Mouse (Mus musculus): Measurements from ENCODE around the gene Slc22a3.
A peak's percentile ranks its signal among the peaks of the same experiment; 100 is the strongest.

Slc22a3 gene

DNA sequence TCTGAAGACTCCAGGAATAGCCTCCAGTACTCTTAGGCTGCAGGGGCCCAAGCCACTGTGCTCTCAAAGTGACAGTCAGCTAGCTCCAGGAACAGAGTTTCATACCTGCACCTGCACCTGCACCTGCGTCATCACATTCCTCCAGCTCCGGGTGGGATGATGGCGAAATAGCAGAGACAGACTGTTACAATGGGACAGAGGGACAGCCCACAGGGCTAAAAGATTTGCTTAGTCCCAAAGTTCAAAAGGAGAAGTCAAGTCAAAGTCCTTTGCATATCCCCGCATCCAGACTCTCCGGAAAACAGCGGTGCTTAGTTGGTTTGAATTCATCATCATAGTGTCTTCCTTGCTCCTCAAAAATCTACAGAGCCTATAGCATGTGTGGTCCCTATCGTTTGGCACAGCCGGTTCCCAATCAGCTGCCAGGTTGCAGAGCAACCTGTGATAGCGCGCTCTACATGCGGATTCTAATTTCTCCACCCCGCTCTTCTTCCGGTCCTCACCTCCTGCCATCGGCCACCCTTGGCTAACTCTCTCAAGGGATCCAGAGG is at the start of gene Slc22a3:
Slc22a3 (minus strand) TSS at position 51 of the 551 bp plus-strand sequence.
- no peak for DNase-seq

DNA sequence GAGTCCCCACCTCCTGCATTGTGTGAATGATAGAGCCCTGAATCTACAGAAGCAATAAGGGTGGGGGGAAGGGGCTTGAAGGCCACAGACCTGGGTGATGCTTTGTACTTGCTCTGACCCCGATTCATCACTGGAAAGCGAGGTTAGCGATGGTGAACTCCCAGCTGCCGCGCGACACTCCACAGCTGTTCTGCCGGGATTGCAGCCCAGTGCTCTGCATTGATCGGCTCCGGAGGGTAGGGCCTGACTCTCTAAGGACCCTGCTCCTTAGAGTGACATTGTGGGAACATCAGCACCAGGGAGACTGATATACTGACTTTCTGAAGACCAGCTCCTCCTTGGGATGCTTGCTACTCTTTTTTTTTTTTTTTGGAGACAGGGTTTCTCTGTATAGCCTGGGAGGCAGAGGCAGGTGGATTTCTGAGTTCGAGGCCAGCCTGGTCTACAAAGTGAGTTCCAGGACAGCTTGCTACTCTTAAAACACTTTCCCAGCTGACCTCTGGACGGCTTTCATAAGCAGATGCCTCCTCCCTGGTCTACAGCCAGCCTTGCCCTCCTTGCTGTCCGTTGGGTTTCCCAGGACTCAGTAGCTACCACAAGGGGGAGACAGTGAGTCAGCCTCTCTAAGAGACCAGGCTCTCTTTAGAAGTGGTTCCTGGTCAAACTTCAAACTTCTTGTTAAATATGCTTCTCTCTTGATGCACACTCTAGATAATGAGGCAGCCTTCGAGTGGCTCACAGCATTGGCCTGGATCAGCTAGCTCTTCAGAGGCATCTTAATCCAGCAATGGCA is 27.0 kb upstream of the Slc22a3 start:
- DNase-seq = peak; percentile 61

DNA sequence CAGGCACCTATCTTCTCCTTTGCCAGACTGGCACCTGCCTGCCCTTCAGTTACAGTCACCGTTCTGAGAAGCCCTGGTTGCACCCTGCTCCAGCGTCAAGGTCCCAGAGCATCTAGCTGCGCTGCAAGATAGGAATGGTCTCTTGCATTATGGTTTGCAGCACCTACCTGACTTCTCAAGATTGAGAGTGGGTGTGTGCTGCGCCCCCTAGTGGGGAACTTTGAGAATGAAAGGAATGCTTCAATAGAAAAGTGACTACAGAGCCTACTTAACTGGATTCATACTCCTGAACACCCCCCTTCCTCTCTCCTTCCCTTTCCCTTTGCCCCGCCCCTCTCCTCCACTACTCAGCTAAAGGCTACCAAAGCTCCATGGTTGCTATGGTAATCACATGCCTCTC is 24.6 kb upstream of the Slc22a3 start:
- DNase-seq = peak; percentile 22

DNA sequence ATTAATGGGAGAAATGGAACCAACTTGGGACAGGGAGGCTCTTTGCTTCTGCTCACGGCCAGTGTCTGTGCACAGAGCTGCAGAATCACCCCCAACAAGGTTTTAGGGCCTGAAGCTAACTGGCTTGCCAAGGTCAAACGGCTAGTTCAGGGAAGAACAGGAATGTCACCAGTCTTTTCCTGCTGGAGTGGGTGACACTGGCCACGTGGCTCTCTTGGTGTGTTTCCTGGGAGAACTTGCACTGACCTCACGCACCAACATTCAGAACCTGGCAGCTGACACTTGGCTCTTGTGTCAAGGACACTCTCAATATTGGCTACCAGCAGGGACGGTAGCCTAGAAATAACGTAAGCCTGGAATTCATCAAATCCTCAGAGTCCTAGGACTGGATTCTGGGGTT is 22.6 kb upstream of the Slc22a3 start:
- no peak for DNase-seq

DNA sequence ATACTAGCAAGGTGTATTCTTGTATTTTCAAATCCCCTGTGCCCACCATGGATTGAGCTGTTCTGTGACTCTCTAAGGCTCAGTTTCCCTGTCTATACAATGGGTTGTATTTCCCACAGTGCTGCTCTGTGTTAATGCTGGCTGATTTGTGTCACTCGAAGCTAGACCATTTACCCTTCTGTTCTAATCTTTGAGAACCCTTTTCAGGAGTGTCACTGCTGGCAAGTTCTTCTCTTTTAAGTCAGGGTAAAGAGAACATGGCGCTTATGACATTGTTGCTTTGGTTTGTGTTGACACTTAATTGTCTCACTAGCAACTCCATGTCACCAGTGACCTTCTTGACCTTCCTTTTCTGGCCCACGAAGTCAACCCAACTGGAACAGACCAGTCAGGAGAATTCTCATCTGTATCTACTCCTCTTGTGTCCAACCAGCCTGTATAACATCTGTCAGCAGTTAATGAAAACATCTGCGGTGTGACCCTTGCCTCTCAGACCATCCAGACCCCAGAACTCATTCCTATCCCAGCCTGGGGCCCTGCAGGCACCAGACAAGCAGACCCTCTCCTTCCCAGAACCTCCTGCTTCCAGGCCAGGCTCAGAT is 22.0 kb upstream of the Slc22a3 start:
- DNase-seq = no peak

DNA sequence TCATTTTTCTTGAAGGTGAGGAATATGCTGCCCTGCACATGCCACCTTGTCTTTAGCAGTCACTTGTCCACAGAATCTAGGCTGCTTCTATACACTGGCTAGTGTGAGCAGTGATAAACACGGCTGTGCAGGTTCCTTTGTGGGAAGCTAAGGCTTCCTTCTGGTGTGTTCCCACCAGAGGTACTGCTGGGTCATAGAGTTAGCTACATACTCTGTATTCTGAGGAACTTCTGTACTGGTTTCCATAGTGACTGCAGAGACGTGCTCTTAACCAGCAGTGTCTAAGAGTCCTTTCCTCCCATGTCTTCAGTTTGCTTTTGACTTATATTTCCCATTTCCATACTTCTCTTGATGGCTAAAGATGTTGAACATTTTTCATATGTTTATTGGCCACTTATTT is 11.6 kb upstream of the Slc22a3 start:
- DNase-seq = no peak

DNA sequence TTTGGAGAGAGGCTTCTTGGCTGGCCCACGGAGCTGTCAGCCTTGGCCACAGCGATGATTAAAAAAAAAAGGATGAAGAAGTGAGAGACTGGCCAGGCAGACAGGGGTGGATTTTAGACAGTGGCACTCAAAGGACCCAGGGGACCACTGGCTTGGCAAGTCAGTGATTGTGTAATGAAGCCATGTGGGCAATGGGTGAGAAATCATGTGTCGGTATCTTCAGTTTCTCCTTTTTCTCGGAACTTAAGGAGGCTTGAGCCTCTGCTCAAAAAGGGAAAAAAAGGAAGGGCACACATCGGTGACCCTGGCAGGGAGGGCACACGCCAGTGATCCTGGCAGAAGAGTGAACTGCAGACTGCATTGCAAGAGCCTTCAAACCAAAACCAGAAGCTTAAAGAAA is 10.7 kb upstream of the Slc22a3 start:
- no peak for DNase-seq

DNA sequence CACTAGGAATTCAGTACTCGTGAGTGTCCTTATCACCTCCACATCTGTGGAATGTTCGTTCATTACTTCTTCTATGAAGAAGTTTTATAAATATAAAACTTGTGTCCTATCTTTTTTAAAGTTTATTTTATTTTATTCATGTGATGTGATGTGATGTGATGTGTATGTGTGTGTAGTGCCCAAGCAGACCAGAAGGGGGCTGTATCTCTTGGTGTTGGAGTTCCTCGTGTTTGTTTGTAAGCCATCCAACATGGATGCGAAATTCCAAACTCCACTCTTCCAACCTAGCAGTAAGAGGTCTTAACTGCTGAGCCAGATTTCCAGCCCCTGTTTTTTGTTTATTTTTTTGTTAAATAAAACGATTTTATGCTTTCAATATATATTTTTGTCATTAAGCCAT is 6.5 kb upstream of the Slc22a3 start:
- no peak for DNase-seq

DNA sequence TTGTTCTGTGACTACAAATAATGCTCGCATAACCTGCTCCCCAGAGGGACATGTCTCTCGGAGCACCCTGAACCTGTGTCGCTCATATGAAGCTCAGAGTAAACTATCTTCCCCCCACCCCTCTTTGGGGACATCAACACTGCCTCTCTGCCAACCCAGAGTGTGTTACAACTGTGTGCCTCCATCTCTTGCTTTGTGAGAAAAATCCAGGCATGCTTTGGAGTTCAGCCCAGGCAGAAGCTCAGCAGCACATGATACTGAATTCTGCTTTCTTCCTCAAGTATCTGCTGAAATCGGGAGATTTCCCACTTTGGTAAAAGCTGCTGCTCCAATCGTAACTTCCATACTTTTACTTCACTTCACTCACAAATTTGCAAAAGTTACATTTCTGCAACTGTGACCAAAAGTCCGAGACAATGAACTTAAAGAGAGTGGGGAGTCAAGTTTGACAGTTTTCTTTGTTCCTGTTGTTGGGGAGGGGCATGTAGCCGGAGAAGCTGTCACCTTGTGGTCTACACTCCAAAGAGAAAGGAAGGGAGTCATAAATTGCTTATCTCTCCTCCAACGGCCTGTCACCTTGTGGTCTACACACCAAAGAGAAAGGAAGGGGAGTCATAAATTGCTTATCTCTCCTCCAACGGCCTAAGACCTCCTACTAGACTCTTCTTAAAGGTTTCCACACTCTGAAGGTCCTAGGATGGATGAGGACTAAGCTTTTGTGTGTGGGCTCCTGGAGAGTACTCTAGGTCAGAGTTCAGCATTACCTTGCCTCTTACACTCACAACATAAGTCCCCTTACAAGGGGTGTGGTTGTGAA is 5.8 kb upstream of the Slc22a3 start:
- DNase-seq = no peak

DNA sequence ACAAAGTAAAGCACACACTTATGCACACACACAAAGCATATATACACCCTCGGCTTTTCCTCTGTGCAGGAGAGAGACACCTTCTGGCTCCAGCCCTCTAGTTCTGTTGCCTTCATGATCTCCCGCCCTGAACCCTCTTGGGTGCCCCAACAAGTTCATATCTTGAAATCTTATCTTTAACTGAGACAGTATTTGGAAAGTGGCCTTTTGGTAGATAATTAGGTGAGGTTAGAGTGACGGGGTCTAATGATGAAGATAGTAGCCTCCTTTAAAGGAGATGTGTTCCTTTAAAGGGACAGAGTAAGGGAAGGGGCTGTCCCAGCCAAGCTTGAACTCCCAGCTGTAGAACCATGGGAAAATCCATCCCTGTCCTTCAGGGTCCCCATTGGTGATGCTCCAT is 3.7 kb upstream of the Slc22a3 start:
- no peak for DNase-seq

DNA sequence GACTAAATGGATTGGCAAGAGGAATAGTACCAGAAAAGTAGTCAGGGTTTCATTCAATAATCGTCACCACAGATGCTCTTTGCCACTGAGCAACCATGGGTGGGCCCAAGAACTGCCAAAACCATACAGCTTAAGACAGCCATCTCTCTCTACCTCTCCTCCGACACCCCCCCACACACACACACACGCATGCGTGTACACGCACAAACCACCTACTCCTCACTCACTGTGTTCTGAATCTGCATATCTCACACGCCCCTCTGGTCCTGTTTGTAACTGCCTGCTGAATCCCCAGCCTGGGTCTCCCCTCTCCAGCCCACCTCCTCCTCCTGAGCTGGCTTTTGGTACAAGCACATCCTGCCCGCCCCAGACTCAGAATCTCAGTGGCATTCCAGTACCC is 872 bp upstream of the Slc22a3 start:
- no peak for DNase-seq

DNA sequence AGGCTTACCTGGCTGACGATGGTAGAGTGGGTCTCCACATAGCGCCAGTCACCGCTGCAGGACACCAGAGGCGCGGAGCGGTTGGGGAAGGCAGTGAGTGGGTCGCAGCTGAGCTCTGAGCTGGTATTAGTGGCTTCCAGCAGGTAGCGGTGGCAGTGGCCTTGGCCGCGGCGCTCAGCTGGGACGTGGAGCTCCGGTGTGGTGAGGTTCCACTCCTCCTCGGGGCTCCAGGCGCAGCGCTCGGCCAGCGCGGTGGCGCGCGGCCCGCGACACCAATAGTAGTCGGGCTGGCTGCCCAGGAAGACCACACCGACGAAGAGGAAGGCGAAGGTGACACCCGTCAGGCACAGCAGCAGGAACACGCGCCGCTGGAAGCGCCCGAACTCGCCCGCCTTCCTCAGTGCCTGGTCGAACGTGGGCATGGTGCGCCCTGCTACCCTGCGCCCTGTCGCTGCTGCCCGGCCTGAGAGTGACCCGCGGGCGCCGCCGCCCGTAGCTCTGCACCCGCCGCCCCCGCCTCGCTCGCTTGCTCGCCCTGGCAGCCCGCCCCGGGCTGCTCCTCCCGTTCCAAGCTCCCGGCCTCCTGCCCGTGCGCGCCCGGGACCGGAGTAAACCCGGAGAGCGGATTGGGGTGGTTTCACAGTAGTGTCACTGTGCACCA is 471 bp downstream of the Slc22a3 start:
- DNase-seq = no peak

DNA sequence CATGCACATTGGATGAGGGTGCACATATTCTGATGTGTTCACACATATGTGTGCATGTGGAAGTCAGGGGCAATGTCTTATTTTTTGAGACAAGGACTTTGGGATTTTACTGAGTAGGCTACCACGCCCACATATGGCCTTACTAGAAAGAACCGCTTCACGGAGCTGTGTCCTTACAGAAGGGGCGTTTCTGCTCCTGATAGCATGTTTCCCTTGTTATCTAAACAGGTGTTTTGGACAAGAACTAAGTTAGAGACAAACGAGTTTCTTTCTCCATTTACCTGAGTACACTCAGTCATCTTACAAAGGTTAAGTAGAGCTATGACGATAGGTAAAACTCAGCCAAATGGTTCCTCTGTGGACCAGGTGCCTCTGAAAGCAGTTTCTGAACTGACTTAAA is 1.8 kb downstream of the Slc22a3 start:
- no peak for DNase-seq

DNA sequence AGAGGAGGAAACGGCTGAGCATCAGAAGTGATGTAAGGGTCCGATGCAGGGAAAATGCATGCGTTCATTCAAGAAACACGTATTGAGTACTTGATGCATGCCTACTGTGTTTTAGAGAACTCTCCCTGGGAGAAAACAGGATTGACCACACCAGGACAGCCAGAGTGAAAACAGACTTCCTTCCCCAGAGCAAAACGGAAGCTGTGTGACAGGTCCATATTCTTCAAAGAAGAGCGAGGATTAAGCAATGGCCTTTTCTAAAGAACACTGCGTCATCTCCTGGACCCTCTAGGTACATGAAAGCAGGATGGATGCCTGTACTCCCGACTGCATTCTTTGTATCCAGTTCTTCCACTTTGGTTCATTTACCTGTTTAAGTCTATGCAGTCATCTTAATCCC is 8.1 kb downstream of the Slc22a3 start:
- DNase-seq = no peak

DNA sequence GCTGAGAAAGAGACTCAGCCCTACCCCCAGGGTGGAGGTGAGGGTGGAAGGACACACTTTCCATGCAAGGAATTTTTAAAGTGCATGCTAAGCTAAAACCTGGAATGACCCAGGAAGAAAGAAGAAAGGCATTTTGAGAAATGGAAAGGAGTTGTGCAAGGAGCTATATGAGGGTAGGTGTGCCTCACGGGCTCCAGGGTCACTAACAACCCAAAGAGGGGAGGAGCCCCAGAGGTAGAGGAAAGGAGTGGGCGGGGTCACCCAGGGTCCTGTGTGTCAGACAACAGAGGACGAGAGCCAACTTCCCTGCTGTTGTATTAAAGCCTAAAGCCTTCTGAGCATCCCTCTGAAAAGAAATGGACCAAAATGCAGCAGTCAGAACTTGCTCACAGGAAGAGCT is 11.9 kb downstream of the Slc22a3 start:
- no peak for DNase-seq

DNA sequence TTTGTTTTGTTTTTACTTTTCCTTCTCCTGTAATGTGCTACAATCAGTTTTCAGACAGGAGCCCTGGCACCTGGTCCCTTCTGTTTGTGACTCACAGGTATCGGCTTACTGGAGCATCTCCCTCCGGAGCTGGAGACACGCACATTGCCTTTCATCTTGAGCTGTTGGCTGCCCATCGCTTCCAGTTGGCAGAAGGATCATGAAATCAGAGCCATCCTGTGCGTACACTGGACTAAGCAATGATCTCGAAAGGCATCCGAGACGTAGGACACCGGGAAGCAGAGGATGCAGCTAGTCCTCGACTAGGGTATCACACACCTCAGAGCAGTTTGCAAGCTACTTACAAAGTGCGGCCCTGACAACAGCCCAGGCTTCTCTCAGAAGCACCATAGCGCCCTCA is 15.9 kb downstream of the Slc22a3 start:
- DNase-seq = no peak

DNA sequence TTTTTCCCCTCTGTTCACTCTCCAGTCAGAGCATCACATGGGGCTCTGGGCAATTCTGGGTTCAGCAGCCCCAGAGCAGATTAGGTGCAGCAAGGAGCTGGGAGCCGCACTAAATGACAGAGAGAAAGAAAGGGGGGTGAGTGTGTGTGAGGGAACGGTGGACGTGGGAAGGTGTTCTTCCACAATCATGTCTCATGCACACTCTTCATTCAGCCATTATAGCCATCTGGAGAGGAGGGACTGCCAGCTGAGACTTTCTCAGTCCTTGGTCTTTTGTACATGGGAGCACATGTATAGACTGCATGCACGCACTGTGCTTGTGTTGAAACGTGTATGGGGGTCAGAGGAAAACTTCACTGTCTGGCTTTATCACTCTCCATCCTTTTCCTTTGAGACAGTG is 17.6 kb downstream of the Slc22a3 start:
- no peak for DNase-seq

DNA sequence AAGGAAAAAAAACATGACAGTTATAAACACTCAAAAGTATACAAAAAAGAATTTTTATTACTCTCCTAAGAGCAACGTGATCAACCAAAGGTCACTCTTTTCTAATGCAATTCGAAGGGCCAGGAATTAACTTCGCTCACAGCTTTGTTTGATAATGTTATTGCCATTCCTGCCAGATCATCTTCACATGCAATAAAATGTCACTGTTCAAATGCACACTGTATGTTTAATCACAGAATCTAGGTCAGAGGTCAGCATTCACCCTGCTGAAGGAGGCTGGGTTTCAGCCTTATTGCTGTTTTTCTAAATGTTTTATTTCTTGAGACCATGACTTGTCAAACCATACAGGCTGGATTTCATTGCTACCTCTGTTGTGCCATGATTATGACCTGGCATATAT is 21.8 kb downstream of the Slc22a3 start:
- DNase-seq = no peak

DNA sequence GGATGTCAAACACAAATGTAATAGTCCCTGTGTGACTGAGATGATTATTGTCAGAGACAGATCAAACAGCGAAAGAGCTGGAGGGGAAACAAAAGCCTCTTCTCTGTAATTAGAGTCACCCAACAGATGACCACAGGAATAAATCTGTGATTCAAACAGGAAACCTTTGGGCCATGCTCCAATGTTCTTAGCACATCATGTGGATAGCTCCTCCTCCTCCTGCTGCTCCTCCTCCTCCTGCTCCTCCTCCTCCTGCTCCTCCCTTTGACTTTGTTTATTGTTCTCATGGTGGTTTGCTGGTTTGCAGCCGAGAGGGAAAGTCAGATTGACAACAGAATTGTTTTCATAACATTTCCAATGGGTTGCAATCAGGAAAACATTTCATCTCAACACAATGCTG is 28.1 kb downstream of the Slc22a3 start:
- DNase-seq = no peak

DNA sequence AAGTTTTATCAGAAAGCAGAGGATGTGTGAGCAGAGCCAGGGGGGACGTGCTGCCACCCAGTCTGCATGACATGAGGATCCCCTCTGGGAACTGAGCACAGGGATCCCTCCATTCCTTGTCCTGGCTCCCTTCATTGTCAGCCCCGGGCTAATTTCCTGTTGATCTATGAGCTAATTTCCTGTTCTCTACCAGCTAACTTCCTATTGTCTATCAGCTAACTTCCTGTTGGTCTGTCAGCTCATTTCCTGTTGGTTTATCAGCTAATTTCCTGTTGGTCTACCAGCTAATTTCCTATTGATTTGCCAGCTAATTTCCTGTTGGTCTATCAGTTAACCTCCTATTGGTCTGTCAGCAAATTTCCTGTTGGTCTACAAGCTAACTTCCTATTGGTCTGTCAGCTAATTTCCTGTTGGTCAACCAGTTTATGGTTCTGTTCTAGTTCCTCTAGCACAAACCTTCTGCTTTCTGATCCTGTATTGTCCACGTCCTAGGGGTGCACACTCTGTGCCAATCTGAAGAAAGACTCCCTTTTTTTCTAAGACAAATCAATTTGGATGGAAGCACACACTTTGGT is 32.9 kb downstream of the Slc22a3 start:
- no peak for DNase-seq

DNA sequence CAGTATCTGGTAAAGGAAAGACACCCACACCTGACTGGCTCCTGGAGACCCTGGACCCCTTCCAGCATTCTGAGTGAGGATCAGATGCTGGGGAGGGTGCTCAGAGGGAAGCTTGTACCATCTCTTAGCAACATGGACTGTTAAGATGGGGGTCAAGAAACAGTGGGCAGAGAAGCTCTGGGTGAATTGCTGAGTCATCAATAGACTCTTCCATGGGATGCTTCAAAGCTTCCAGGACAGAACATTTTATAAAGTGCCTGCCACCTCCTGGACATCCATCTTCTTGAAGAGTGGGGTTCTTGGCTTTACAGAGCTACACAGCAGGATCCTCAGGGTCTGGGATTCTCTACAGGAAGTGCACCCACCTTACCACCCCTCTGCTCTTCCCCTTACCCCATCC is 35.0 kb downstream of the Slc22a3 start:
- no peak for DNase-seq

DNA sequence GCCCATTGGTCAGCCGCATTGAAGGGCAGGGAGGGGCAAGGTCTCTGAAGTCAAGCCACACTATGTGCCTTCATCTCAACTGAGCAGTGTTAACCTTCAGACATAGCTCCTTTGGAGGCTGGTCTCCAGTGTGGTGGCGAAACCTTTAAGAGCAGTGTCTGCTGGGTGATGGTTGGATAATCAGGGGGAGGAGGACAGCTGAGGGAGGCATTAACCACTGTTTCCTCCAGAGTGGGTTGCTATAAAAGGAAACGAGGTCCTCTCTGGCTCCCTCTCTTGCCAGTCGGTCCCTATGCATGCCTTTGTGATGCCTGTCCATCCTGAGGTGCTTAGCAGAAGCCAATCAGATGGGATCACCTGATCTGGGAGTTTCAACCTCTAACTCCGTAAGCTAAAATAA is 38.8 kb downstream of the Slc22a3 start:
- DNase-seq = no peak

DNA sequence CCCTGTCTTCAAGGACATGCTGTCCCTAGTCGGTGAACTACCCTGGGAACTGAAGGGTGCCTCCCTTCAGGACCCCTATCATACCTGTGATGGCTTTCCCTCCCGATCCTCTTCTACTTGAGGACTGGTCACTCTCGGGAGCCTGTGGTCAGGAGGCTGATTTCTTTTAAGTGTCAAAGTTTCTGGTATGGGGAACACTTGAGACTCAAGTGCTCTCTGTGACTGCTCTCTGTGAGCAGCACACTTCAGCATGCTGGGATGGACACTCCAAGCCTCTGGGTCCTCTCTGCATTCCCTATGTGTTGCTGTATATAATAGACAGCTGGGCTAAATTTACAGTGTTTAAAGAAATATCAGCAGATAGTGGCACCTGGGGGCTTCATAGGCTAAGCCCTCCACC is 39.9 kb downstream of the Slc22a3 start:
- no peak for DNase-seq
